Mouse (Mus musculus) C2C12 (cell line): ENCODE measurements at regions not wholly inside any gene's neighbourhood (a gene's known extent, or its start where the extent isn't known, plus 50 kb on each side); places are given as distances from the start of the nearest gene placed in this dataset.

Experiments used
- H3K27me3 ChIP-seq: one replicate; pipeline ENCODE4 v1.6.1; 2011; ENCODE audit not compliant: control insufficient read depth, insufficient read depth, insufficient read length
- H3K36me3 ChIP-seq: one replicate; pipeline ENCODE4 v1.6.1; 2011; ENCODE audit not compliant: control insufficient read depth, insufficient read depth
- H3K4me3 ChIP-seq: one replicate; pipeline ENCODE4 v1.5.1; 2011; ENCODE audit warnings: mild to moderate bottlenecking, control low read depth; ENCODE audit not compliant: poor library complexity, insufficient read depth, severe bottlenecking
- H3K79me2 ChIP-seq: one replicate; pipeline ENCODE4 v1.6.1; 2011; ENCODE audit not compliant: control insufficient read depth, insufficient read depth
- H3K79me3 ChIP-seq: one replicate; pipeline ENCODE4 v1.6.1; 2011; ENCODE audit warnings: low read depth, control low read depth
- H3ac ChIP-seq: one replicate; pipeline ENCODE3; 2011; ENCODE audit warnings: low read depth; ENCODE audit not compliant: control insufficient read depth, insufficient read length
- CEBPB ChIP-seq: IDR thresholded peaks from one replicate; pipeline ENCODE4 v1.6.1; 2011; ENCODE audit warnings: low read depth, mild to moderate bottlenecking, control low read depth, moderate library complexity
- CTCF ChIP-seq: IDR thresholded peaks from one replicate; pipeline ENCODE4 v1.5.1; 2011; ENCODE audit not compliant: control insufficient read depth, insufficient read depth, insufficient read length
- FOSL1 ChIP-seq: IDR thresholded peaks from one replicate; pipeline ENCODE4 v1.8.0; 2011; ENCODE audit warnings: mild to moderate bottlenecking, low read length; ENCODE audit not compliant: poor library complexity, insufficient read depth, severe bottlenecking
- MAX ChIP-seq: IDR thresholded peaks from one replicate; pipeline ENCODE4 v1.6.1; 2011; ENCODE audit warnings: mild to moderate bottlenecking, control low read depth
- MYOD1 ChIP-seq: IDR thresholded peaks from one replicate; pipeline ENCODE4 v1.6.1; 2011; ENCODE audit warnings: low read depth; ENCODE audit not compliant: control insufficient read depth, insufficient read length
- MYOG ChIP-seq: IDR thresholded peaks from one replicate; pipeline ENCODE4 v1.6.1; 2011; ENCODE audit not compliant: control insufficient read depth, insufficient read length; ENCODE audit errors: extremely low read depth
- USF1 ChIP-seq: IDR thresholded peaks from one replicate; pipeline ENCODE4 v1.6.1; 2011; ENCODE audit warnings: low read depth, mild to moderate bottlenecking, control low read depth, moderate library complexity

- Histone ChIP-seq H3K79me2 (no peaks in the 10 kb centered on the region), H3K79me3 (no peaks in the 10 kb centered on the region), H3K36me3 (no peaks in the 10 kb centered on the region), H3ac (no peak overlapping the region), H3K27me3 (no peaks in the 10 kb centered on the region), H3K4me3 (no peak overlapping the region)
- no peak for TF ChIP-seq MAX
Measured at GRCm38 (mm10) chr2:160485515-160485914, 118.7 kb upstream of the Mafb start.

- Histone ChIP-seq H3K79me3 (no peaks in the 10 kb centered on the region), H3ac (no peak overlapping the region), H3K4me3 (no peak overlapping the region), H3K27me3 (no peaks in the 10 kb centered on the region), H3K79me2 (no peaks in the 10 kb centered on the region), H3K36me3 (no peaks in the 10 kb centered on the region)
- TF ChIP-seq MYOG, result no peak
- no peak for TF ChIP-seq USF1
- no peak for TF ChIP-seq FOSL1
- TF ChIP-seq CTCF, result no peak
- TF ChIP-seq MYOD1, result no peak
- no peak for TF ChIP-seq CEBPB
- no peak for TF ChIP-seq MAX
Measured at GRCm38 (mm10) chr2:160499726-160500125, 132.9 kb upstream of the Mafb start.

GRCm38 (mm10) chr2:160502901-160503300 is 136.0 kb upstream of the Mafb start:
- H3K4me3 ChIP-seq, result no peak overlapping the region
- no peaks in the 10 kb centered on the region for H3K36me3 ChIP-seq

GRCm38 (mm10) chr2:160503597-160504393 is 136.9 kb upstream of the Mafb start:
- Histone ChIP-seq H3K79me2 (no peaks in the 10 kb centered on the region), H3K27me3 (no peaks in the 10 kb centered on the region), H3ac (no peak overlapping the region), H3K4me3 (no peak overlapping the region), H3K36me3 (no peaks in the 10 kb centered on the region), H3K79me3 (no peaks in the 10 kb centered on the region)
- TF ChIP-seq CTCF (no peak), USF1 (no peak), MYOD1 (no peak), FOSL1 (no peak), MAX (no peak), CEBPB (no peak), MYOG (no peak)

More at GRCm38 (mm10) chr2:160502901-160503300, 136.0 kb upstream of the Mafb start:
- H3K79me3 ChIP-seq, result no peaks in the 10 kb centered on the region
- H3K27me3 ChIP-seq, result no peaks in the 10 kb centered on the region
- no peak for TF ChIP-seq CTCF
- TF ChIP-seq CEBPB, result no peak
- no peak for TF ChIP-seq FOSL1
- TF ChIP-seq MYOG, result no peak
- no peak for TF ChIP-seq MAX
- TF ChIP-seq USF1, result no peak
- TF ChIP-seq MYOD1, result no peak
- H3ac ChIP-seq, result no peak overlapping the region
- no peaks in the 10 kb centered on the region for H3K79me2 ChIP-seq

- no peak overlapping the region for H3K4me3 ChIP-seq
- no peaks in the 10 kb centered on the region for H3K36me3 ChIP-seq
- H3ac ChIP-seq, result no peak overlapping the region
- no peak for TF ChIP-seq FOSL1
- TF ChIP-seq USF1, result no peak
- no peak for TF ChIP-seq CTCF
- TF ChIP-seq MYOG, result no peak
- TF ChIP-seq MAX, result no peak
- TF ChIP-seq CEBPB, result no peak
- no peak for TF ChIP-seq MYOD1
- no peaks in the 10 kb centered on the region for H3K27me3 ChIP-seq
- H3K79me2 ChIP-seq, result no peaks in the 10 kb centered on the region
- H3K79me3 ChIP-seq, result no peaks in the 10 kb centered on the region
Measured at GRCm38 (mm10) chr2:160504394-160504657, 137.5 kb upstream of the Mafb start.

GRCm38 (mm10) chr2:160507371-160507770 is 138.3 kb upstream of the Top1 start:
- no peaks in the 10 kb centered on the region for H3K36me3 ChIP-seq
- H3K27me3 ChIP-seq, result no peaks in the 10 kb centered on the region
- H3K4me3 ChIP-seq, result no peak overlapping the region
- TF ChIP-seq MYOD1 (no peak), USF1 (no peak), MYOG (no peak), MAX (no peak), FOSL1 (no peak), CEBPB (no peak), CTCF (no peak)
- no peaks in the 10 kb centered on the region for H3K79me2 ChIP-seq
- H3ac ChIP-seq, result no peak overlapping the region
- H3K79me3 ChIP-seq, result no peaks in the 10 kb centered on the region
